Mouse (Mus musculus): ENCODE measurements around the gene Gfm2.

- TF ChIP-seq POLR2A (IDR thresholded peaks at IDR 0.05; ENCODE audit: control insufficient read depth, extremely low read depth, insufficient read depth, low read length, poor library complexity) (no peak), CTCF (IDR thresholded peaks at IDR 0.05; ENCODE audit: borderline replicate concordance, control insufficient read depth, extremely low read depth, insufficient read depth, low read length, poor library complexity) (no peak)
These were observed 39.0 kb downstream of the Gfm2 start for GRCm38 (mm10) chr13:97176731-97177130.

All from thymus, adult 2 months (tissue).